Mouse (Mus musculus) cerebellum, adult 2 months (tissue): ENCODE data around the gene Smyd3.

Source experiments
- CTCF ChIP-seq: fragments of 200-500 bp; IDR thresholded peaks from 2 replicates; pipeline ENCODE4 v1.5.1; 2011; ENCODE audit warnings: low read depth, mild to moderate bottlenecking, control low read depth, low read length, moderate library complexity, borderline replicate concordance; ENCODE audit not compliant: insufficient read depth
- POLR2A ChIP-seq: fragments of 200-500 bp; IDR thresholded peaks from 2 replicates; pipeline ENCODE4 v1.6.1; 2011; ENCODE audit warnings: low read length, control low read depth, borderline replicate concordance; ENCODE audit not compliant: insufficient read depth

DNA sequence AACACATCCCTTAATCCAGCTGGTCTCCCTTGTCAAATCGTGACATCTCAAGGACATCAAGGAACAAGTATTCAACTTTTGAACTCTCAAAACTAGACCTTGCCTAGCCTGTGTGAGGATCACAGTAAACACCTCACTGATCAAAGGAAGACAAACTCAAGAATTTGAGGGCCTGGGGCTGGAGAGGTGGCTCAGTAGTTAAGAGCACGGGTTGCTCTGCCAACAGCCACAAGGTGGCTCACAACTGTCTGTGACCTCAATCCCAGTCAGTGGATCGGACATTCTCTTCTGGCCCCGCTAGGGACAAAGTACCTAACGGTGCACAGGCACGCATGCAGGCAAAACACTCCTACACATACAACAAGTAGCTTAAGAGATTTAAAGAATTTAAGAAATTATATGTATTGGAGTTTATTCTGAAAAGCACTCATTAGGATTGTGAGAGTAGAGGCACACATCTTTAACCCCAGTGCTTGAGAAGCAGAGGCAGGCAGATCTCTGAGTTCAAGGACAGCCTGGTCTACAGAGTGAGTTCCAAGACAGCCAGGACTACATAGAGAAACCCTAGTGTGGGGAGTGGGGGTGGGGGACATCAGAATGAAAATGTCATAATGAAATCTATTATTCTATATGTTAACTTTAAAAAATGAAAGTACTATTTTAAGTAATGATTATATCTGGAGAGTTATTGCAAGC is 41.2 kb downstream of the Smyd3 start:
- TF ChIP-seq CTCF (no peak), POLR2A (no peak)
